Mouse (Mus musculus) limb, embryonic 11.5 days (tissue): ENCODE measurements around the gene Apoa4. TPM values are rescaled to one million over a fixed set of nuclear protein-coding genes. Genes with fewer than 3 reads are reported as not detected.
A peak's percentile ranks its signal among the peaks of the same experiment; 100 is the strongest.

ENCODE experiments used
- ATAC-seq: fragments of 200-750 bp; cut with Nextera tagmentation; 2 replicates; pipeline ENCODE4 v1.8.0; 2017; ENCODE audit warnings: low read depth; ENCODE audit not compliant: insufficient number of reproducible peaks, low FRiP score, low TSS enrichment
- DNase-seq: peaks from one replicate; pipeline ENCODE4 v3.0.0-alpha.2; 2015; ENCODE audit warnings: low spot score
- H3K27ac ChIP-seq: fragments of 300-500 bp; sonication (generic); replicated peaks from 2 replicates; pipeline ENCODE4 v1.5.1; 2014; ENCODE audit warnings: low read depth, mild to moderate bottlenecking, low read length
- H3K27me3 ChIP-seq: fragments of 300-500 bp; sonication (generic); 2 replicates; pipeline ENCODE4 v1.6.1; 2014; ENCODE audit warnings: mild to moderate bottlenecking, low read length, mixed read lengths; ENCODE audit not compliant: control insufficient read depth, insufficient read depth
- H3K36me3 ChIP-seq: fragments of 300-500 bp; sonication (generic); 2 replicates; pipeline ENCODE4 v1.6.1; 2014; ENCODE audit warnings: mild to moderate bottlenecking, low read length, moderate library complexity, mixed read lengths; ENCODE audit not compliant: control insufficient read depth, insufficient read depth
- H3K4me1 ChIP-seq: fragments of 300-500 bp; sonication (generic); 2 replicates; pipeline ENCODE4 v1.6.1; 2014; ENCODE audit warnings: low read length, mixed read lengths; ENCODE audit not compliant: control insufficient read depth, insufficient read depth
- H3K4me2 ChIP-seq: fragments of 300-500 bp; sonication (generic); 2 replicates; pipeline ENCODE4 v1.6.1; 2014; ENCODE audit warnings: low read depth, mild to moderate bottlenecking, moderate library complexity; ENCODE audit not compliant: severe bottlenecking
- H3K4me3 ChIP-seq: fragments of 300-500 bp; sonication (generic); 2 replicates; pipeline ENCODE4 v1.5.1; 2014; ENCODE audit warnings: low read depth, low read length
- H3K9ac ChIP-seq: fragments of 300-500 bp; sonication (generic); 2 replicates; pipeline ENCODE4 v1.6.1; 2014; ENCODE audit warnings: mild to moderate bottlenecking, low read length
- H3K9me3 ChIP-seq: fragments of 300-500 bp; sonication (generic); 2 replicates; pipeline ENCODE4 v1.6.1; 2016; ENCODE audit warnings: low read length; ENCODE audit not compliant: control insufficient read depth
- WGBS: fragments of 180-500 bp; shearing (Covaris S2); extraction: QIAGEN DNeasy Blood & Tissue Kit; methylation state at CpG from one replicate; pipeline ENCODE4 v1.1.7; 2014; 5-methylcytosine and 5-hydroxymethylcytosine counted together
- polyA plus RNA-seq: library from polyadenylated mRNA; unstranded; fragments of >200 nt; fragmentation: Nextera tagmentation; extraction: Ambion mirVana; gene quantifications from 2 replicates; pipeline ENCODE4 v1.2.1, GENCODE M21; 2014

The Apoa4 gene
- polyA plus RNA-seq, 1 experiment from 2014 or later: not detected

DNA sequence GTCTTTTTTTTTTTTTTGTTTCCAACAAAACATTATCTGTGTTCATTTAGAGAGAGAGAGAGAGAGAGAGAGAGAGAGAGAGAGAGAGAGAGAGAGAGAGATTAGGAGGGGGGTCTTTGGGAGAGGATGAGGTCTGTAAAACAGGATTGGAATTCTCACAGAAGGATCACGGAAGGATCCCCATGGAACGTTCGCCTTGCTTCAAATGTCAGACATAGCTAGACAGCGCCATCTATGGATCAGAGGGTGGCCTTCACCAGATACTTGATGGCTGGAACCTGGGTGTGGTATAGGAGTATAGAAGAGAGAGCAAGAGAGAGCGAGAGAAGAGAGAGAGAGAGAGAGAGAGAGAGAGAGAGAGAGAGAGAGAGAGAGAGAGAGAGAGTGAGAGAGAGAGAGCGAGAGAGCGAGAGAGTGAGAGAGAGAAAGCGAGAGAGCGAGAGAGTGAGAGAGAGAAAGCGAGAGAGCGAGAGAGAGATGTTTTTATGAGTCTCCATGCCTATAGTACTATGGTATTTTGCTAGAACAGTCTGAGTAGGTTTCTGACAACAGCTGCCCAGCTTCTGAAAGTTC, 6.3 kb downstream of the Apoa4 start:
- WGBS: 22% methylated on average over 11 of the region's 11 CpGs
- Histone ChIP-seq H3K4me3 (no peak overlapping the region), H3K4me1 (no peaks in the 10 kb centered on the region), H3K9ac (no peak overlapping the region), H3K27me3 (no peaks in the 10 kb centered on the region), H3K4me2 (no peak overlapping the region), H3K27ac (no peak overlapping the region), H3K9me3 (no peaks in the 10 kb centered on the region), H3K36me3 (no peaks in the 10 kb centered on the region)
- ATAC-seq: no peak
- DNase-seq: peak; percentile 86

DNA sequence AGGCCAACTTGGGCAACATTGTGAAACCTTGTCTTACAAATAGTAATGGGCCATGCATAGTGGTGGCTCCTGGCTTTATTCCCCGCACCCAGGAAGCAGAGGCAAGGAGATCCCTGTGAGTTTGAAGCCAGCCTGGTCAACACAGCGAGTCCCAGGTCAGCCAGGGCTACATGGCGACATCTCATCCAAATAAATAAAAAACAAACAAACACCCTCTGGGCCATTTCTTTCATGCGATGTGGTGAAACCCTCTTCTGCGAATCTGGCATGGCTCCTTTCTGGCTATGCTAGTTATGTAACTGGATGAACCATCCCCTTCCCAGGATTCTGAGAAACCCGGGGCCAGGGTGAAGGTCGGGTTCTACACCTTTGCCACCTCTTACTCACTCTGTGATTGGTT, 15.7 kb downstream of the Apoa4 start:
- no peak overlapping the region for H3K4me2 ChIP-seq
- H3K36me3 ChIP-seq: no peaks in the 10 kb centered on the region
- ATAC-seq (no peak), DNase-seq (no peak)
- H3K27me3 ChIP-seq: no peaks in the 10 kb centered on the region
- 85% methylated on average over 7 of the region's 7 CpGs for WGBS
- H3K27ac ChIP-seq: no peak overlapping the region
- no peak overlapping the region for H3K9ac ChIP-seq
- H3K9me3 ChIP-seq: no peaks in the 10 kb centered on the region
- H3K4me3 ChIP-seq: no peak overlapping the region
- H3K4me1 ChIP-seq: no peaks in the 10 kb centered on the region

- no peak overlapping the region for H3K9ac ChIP-seq
Measured at GRCm38 (mm10) chr9:46256658-46257385, 16.3 kb downstream of the Apoa4 start.

GRCm38 (mm10) chr9:46257546-46257945, 17.1 kb downstream of the Apoa4 start:
- DNase-seq: no peak
- Histone ChIP-seq H3K27ac (no peak overlapping the region), H3K27me3 (no peaks in the 10 kb centered on the region), H3K9me3 (no peaks in the 10 kb centered on the region), H3K36me3 (no peaks in the 10 kb centered on the region), H3K4me2 (no peak overlapping the region), H3K9ac (no peak overlapping the region), H3K4me1 (no peaks in the 10 kb centered on the region), H3K4me3 (no peak overlapping the region)
- no peak for ATAC-seq
- WGBS: 92% methylated on average over 3 of the region's 3 CpGs

More at GRCm38 (mm10) chr9:46256658-46257385, 16.3 kb downstream of the Apoa4 start:
- Histone ChIP-seq H3K4me3 (no peak overlapping the region), H3K9me3 (no peaks in the 10 kb centered on the region), H3K27ac (no peak overlapping the region), H3K4me1 (no peaks in the 10 kb centered on the region), H3K4me2 (no peak overlapping the region), H3K27me3 (no peaks in the 10 kb centered on the region), H3K36me3 (no peaks in the 10 kb centered on the region)
- ATAC-seq: no peak
- DNase-seq: no peak
- WGBS: 87% methylated on average over 10 of the region's 10 CpGs

- Histone ChIP-seq H3K27ac (no peak overlapping the region), H3K27me3 (no peaks in the 10 kb centered on the region), H3K36me3 (no peaks in the 10 kb centered on the region), H3K4me1 (no peaks in the 10 kb centered on the region), H3K4me3 (no peak overlapping the region), H3K9me3 (no peaks in the 10 kb centered on the region), H3K9ac (no peak overlapping the region), H3K4me2 (no peak overlapping the region)
- 84% methylated on average over 6 of the region's 6 CpGs for WGBS
- ATAC-seq: no peak
- no peak for DNase-seq
Measured at GRCm38 (mm10) chr9:46259111-46259510, 18.6 kb downstream of the Apoa4 start.

DNA sequence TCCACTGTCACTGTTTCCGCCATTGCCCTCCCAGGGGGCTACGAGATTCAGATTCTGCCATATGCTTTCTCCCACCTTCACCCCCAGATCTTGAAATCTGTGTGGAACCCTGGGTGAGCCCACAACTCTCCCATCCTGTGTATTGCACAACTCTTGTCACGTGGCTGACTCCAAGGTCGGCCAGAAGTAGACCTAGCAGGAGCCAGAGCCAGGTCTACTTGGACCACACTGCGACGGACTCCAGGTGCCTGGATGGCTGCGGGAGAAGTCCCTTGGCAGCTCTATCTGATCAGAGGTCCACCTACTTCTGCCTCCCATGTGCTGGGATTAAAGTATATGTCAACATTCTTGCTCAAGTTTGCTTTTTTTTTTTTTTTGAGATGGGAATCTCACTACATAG, 20.6 kb downstream of the Apoa4 start:
- no peak for DNase-seq
- no peaks in the 10 kb centered on the region for H3K9me3 ChIP-seq
- H3K27me3 ChIP-seq: no peaks in the 10 kb centered on the region
- H3K27ac ChIP-seq: no peak overlapping the region
- H3K4me2 ChIP-seq: no peak overlapping the region
- H3K4me1 ChIP-seq: no peaks in the 10 kb centered on the region
- ATAC-seq: no peak
- H3K4me3 ChIP-seq: no peak overlapping the region
- no peak overlapping the region for H3K9ac ChIP-seq
- 86% methylated on average over 7 of the region's 7 CpGs for WGBS
- no peaks in the 10 kb centered on the region for H3K36me3 ChIP-seq

DNA sequence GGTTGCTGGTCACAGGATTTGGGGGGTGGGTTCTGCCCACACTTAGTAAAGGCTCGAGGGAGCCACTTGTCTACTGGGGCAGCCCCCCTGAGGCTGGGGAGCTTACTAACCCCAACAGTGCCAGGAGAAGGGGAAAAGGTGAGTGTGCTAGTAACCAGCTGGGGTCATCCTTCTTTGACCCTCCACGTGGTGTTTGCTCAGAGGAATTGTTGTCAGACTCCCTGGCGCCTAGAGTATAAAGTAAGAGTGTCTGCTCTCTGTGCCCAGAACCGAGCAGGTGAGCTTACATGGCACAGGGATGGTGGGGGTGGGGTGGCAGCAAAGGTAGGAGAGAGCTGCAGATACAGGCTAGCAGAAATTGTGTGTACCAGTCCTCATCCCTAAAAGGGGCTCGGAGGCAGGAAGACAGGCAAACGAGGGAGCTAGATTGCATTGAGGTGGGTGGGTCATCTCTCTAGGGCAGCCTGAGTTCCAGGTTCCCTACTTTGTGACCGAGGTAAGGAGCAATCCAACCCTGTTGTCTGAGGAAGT, 27.9 kb downstream of the Apoa4 start, which contains the start of gene Apoa5:
Gene Apoa5 (plus strand): TSS at position 291 of the 531 bp plus-strand sequence.
- Histone ChIP-seq H3K4me1 (0 out of 2 replicates have a peak, but pooled peaks cover 3% of the 10 kb centered on the region), H3K9me3 (no peaks in the 10 kb centered on the region), H3K4me3 (no peak within 1 kb of the TSS), H3K27ac (no peak within 1 kb of the TSS), H3K4me2 (no peak within 1 kb of the TSS), H3K36me3 (no peaks in the 10 kb centered on the region), H3K9ac (no peak within 1 kb of the TSS), H3K27me3 (peaks cover 4% of the 10 kb centered on the region; the same call in 1 of the 2 replicates)
- ATAC-seq: no peak
- WGBS: 60% methylated on average over 7 of the region's 7 CpGs
- no peak for DNase-seq

DNA sequence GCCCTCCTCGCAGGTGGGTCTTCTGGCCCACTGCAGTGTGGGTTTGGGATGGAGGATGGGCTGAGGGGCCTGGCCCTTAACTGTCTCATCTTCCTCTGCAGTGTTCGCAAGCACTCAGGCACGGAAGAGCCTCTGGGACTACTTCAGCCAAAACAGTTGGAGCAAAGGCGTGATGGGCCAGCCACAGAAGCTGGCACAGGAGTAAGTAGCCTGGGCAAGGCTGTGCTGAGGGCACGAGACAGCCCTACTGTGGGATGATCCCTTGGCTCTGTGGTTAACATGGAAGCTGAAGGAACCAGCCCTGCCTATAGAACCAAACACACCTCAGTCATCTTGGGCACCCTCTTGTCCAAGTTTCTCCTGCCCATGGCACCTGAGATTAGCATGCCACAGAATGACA, 28.6 kb downstream of the Apoa4 start:
- ATAC-seq (no peak), DNase-seq (no peak)
- Histone ChIP-seq H3K27ac (no peak overlapping the region), H3K9ac (no peak overlapping the region), H3K4me3 (no peak overlapping the region), H3K4me1 (0 out of 2 replicates have a peak, but pooled peaks cover 3% of the 10 kb centered on the region), H3K4me2 (no peak overlapping the region), H3K36me3 (no peaks in the 10 kb centered on the region), H3K9me3 (no peaks in the 10 kb centered on the region), H3K27me3 (peaks cover 4% of the 10 kb centered on the region; the same call in 1 of the 2 replicates)
- 91% methylated on average over 5 of the region's 5 CpGs for WGBS
